Mouse (Mus musculus): Measurements from ENCODE around the gene Uso1. TPM values are rescaled to one million over a fixed set of nuclear protein-coding genes. Genes with fewer than 3 reads are reported as not detected.
A peak's percentile ranks its signal among the peaks of the same experiment; 100 is the strongest.
"Not testable (repeated sequence)": the region's sequence is repeated elsewhere in the genome, so short reads cannot be mapped to it uniquely, and the experiment has no call there.

Uso1 gene
- polyA plus RNA-seq, 1 experiment from 2014 or later: 35.6 TPM

- peaks cover 32% of the 10 kb centered on the region for H3K36me3 ChIP-seq
- H3K4me2 ChIP-seq: peak overlapping the region; percentile 70
- no peak for ATAC-seq
- H3K9ac ChIP-seq: peak overlapping the region; percentile 69
- peak overlapping the region; percentile 95 for H3K27ac ChIP-seq
- peaks cover 64% of the 10 kb centered on the region for H3K4me1 ChIP-seq
- 0 out of 2 replicates have a peak, but pooled peaks cover 3% of the 10 kb centered on the region for H3K9me3 ChIP-seq (replicated peaks)
- H3K4me3 ChIP-seq: peak overlapping the region; percentile 63
- 100% methylated on average over 1 of the region's 1 CpGs for WGBS (ENCODE audit: insufficient replicate concordance)
- no peaks in the 10 kb centered on the region for H3K27me3 ChIP-seq (replicated peaks)
Observed at GRCm38 (mm10) chr5:92129321-92129768, 8.4 kb upstream of the Uso1 start.

- WGBS (ENCODE audit: insufficient replicate concordance): 85% methylated on average over 6 of the region's 6 CpGs
- no peak for ATAC-seq
- no peaks in the 10 kb centered on the region for H3K27me3 ChIP-seq (replicated peaks)
- 0 out of 2 replicates have a peak, but pooled peaks cover 3% of the 10 kb centered on the region for H3K9me3 ChIP-seq (replicated peaks)
- H3K4me1 ChIP-seq: peaks cover 67% of the 10 kb centered on the region
- H3K9ac ChIP-seq: no peak overlapping the region
- peaks cover 25% of the 10 kb centered on the region for H3K36me3 ChIP-seq
- peak overlapping the region; percentile 70; the same call in 1 of the 2 replicates for H3K4me2 ChIP-seq
- H3K4me3 ChIP-seq: no peak overlapping the region
- H3K27ac ChIP-seq: peak overlapping the region; percentile 95; the same call in 1 of the 2 replicates
Observed at GRCm38 (mm10) chr5:92130040-92130682, 7.6 kb upstream of the Uso1 start.

GRCm38 (mm10) chr5:92132127-92132526 lies 5.6 kb upstream of the Uso1 start:
- H3K4me2 ChIP-seq: peak overlapping the region; percentile 50
- H3K4me1 ChIP-seq: peaks cover 70% of the 10 kb centered on the region
- WGBS (ENCODE audit: insufficient replicate concordance): 88% methylated on average over 4 of the region's 4 CpGs
- peaks cover 25% of the 10 kb centered on the region for H3K36me3 ChIP-seq
- no peak overlapping the region for H3K9ac ChIP-seq
- no peak for ATAC-seq
- H3K9me3 ChIP-seq (replicated peaks): 0 out of 2 replicates have a peak, but pooled peaks cover 3% of the 10 kb centered on the region
- peak overlapping the region; percentile 38 for H3K4me3 ChIP-seq
- H3K27ac ChIP-seq: no peak overlapping the region
- no peaks in the 10 kb centered on the region for H3K27me3 ChIP-seq (replicated peaks)

- ATAC-seq; H3K9me3 ChIP-seq (replicated peaks); H3K27me3 ChIP-seq (replicated peaks): not testable (repeated sequence)
- WGBS (ENCODE audit: insufficient replicate concordance): 64% methylated on average over 4 of the region's 4 CpGs
- H3K4me3 ChIP-seq: peak overlapping the region; percentile 38
- peaks cover 25% of the 10 kb centered on the region for H3K36me3 ChIP-seq
- H3K27ac ChIP-seq: peak overlapping the region; percentile 69
- H3K4me1 ChIP-seq: peaks cover 63% of the 10 kb centered on the region
- H3K4me2 ChIP-seq: peak overlapping the region; percentile 50
- 0 out of 2 replicates have a peak overlapping the region, but pooled peaks have one; percentile 4 for H3K9ac ChIP-seq
Observed at GRCm38 (mm10) chr5:92133006-92133405, 4.7 kb upstream of the Uso1 start.

- Histone ChIP-seq H3K27me3 (replicated peaks) (no peaks in the 10 kb centered on the region), H3K4me2 (no peak overlapping the region), H3K36me3 (peaks cover 25% of the 10 kb centered on the region), H3K4me3 (no peak overlapping the region), H3K9me3 (replicated peaks) (0 out of 2 replicates have a peak, but pooled peaks cover 3% of the 10 kb centered on the region), H3K4me1 (peaks cover 60% of the 10 kb centered on the region), H3K9ac (no peak overlapping the region), H3K27ac (no peak overlapping the region)
- 68% methylated on average over 3 of the region's 3 CpGs for WGBS (ENCODE audit: insufficient replicate concordance)
- ATAC-seq: no peak
Observed at GRCm38 (mm10) chr5:92134934-92135333, 2.8 kb upstream of the Uso1 start.

- H3K4me3 ChIP-seq: peak overlapping the region; percentile 95
Observed at GRCm38 (mm10) chr5:92136536-92137238, 1.1 kb upstream of the Uso1 start.

GRCm38 (mm10) chr5:92138093-92138621 lies 419 bp downstream of the Uso1 start:
- peak overlapping the region; percentile 95 for H3K4me3 ChIP-seq
- no peaks in the 10 kb centered on the region for H3K27me3 ChIP-seq (replicated peaks)
- under 1% methylated on average over 42 of the region's 43 CpGs for WGBS (ENCODE audit: insufficient replicate concordance)
- peak overlapping the region; percentile 88 for H3K27ac ChIP-seq
- H3K4me1 ChIP-seq: peaks cover 60% of the 10 kb centered on the region
- H3K36me3 ChIP-seq: peaks cover 3% of the 10 kb centered on the region; the same call in 1 of the 2 replicates
- H3K4me2 ChIP-seq: peak overlapping the region; percentile 92
- H3K9me3 ChIP-seq (replicated peaks): no peaks in the 10 kb centered on the region
- peak overlapping the region; percentile 92 for H3K9ac ChIP-seq
- peak; percentile 68 for ATAC-seq

More at GRCm38 (mm10) chr5:92136536-92137238, 1.1 kb upstream of the Uso1 start:
- Histone ChIP-seq H3K4me1 (peaks cover 59% of the 10 kb centered on the region), H3K27ac (peak overlapping the region; percentile 76; the same call in 1 of the 2 replicates), H3K4me2 (peak overlapping the region; percentile 92), H3K9ac (peak overlapping the region; percentile 77), H3K9me3 (replicated peaks) (no peaks in the 10 kb centered on the region), H3K27me3 (replicated peaks) (no peaks in the 10 kb centered on the region), H3K36me3 (peaks cover 9% of the 10 kb centered on the region)
- no peak for ATAC-seq
- WGBS (ENCODE audit: insufficient replicate concordance): 58% methylated on average over 9 of the region's 9 CpGs

- Histone ChIP-seq H3K4me2 (peak overlapping the region; percentile 92), H3K27me3 (replicated peaks) (no peaks in the 10 kb centered on the region), H3K4me1 (peaks cover 58% of the 10 kb centered on the region), H3K4me3 (peak overlapping the region; percentile 95), H3K36me3 (no peaks in the 10 kb centered on the region), H3K9me3 (replicated peaks) (no peaks in the 10 kb centered on the region), H3K9ac (peak overlapping the region; percentile 92), H3K27ac (no peak overlapping the region)
- 35% methylated on average over 1 of the region's 1 CpGs for WGBS (ENCODE audit: insufficient replicate concordance)
- no peak for ATAC-seq
Observed at GRCm38 (mm10) chr5:92139191-92139590, 1.5 kb downstream of the Uso1 start.

- H3K4me1 ChIP-seq: peaks cover 59% of the 10 kb centered on the region
- H3K36me3 ChIP-seq: 0 out of 2 replicates have a peak, but pooled peaks cover 5% of the 10 kb centered on the region
- H3K4me3 ChIP-seq: no peak overlapping the region
- no peak for ATAC-seq
- 76% methylated on average over 5 of the region's 5 CpGs for WGBS (ENCODE audit: insufficient replicate concordance)
- no peak overlapping the region for H3K9ac ChIP-seq
- no peaks in the 10 kb centered on the region for H3K27me3 ChIP-seq (replicated peaks)
- no peak overlapping the region for H3K4me2 ChIP-seq
- no peak overlapping the region for H3K27ac ChIP-seq
- no peaks in the 10 kb centered on the region for H3K9me3 ChIP-seq (replicated peaks)
Observed at GRCm38 (mm10) chr5:92141696-92142095, 4.0 kb downstream of the Uso1 start.

- Histone ChIP-seq H3K36me3 (0 out of 2 replicates have a peak, but pooled peaks cover 5% of the 10 kb centered on the region), H3K4me3 (no peak overlapping the region), H3K27ac (no peak overlapping the region), H3K9ac (no peak overlapping the region), H3K4me2 (no peak overlapping the region), H3K9me3 (replicated peaks) (no peaks in the 10 kb centered on the region), H3K27me3 (replicated peaks) (no peaks in the 10 kb centered on the region), H3K4me1 (peaks cover 53% of the 10 kb centered on the region)
- no peak for ATAC-seq
- WGBS (ENCODE audit: insufficient replicate concordance): 78% methylated on average over 3 of the region's 3 CpGs
Observed at GRCm38 (mm10) chr5:92142481-92142880, 4.7 kb downstream of the Uso1 start.

GRCm38 (mm10) chr5:92143665-92144064 lies 5.9 kb downstream of the Uso1 start:
- H3K9ac ChIP-seq: no peak overlapping the region
- no peaks in the 10 kb centered on the region for H3K27me3 ChIP-seq (replicated peaks)
- WGBS (ENCODE audit: insufficient replicate concordance): 89% methylated on average over 6 of the region's 6 CpGs
- H3K27ac ChIP-seq: no peak overlapping the region
- no peak for ATAC-seq
- peaks cover 57% of the 10 kb centered on the region for H3K4me1 ChIP-seq
- H3K4me3 ChIP-seq: no peak overlapping the region
- no peak overlapping the region for H3K4me2 ChIP-seq
- no peaks in the 10 kb centered on the region for H3K9me3 ChIP-seq (replicated peaks)
- H3K36me3 ChIP-seq: 0 out of 2 replicates have a peak, but pooled peaks cover 5% of the 10 kb centered on the region

All from liver, embryonic 12.5 days (tissue).